Mouse (Mus musculus): ENCODE data around the gene Ncapd3.

Ncapd3 gene

DNA sequence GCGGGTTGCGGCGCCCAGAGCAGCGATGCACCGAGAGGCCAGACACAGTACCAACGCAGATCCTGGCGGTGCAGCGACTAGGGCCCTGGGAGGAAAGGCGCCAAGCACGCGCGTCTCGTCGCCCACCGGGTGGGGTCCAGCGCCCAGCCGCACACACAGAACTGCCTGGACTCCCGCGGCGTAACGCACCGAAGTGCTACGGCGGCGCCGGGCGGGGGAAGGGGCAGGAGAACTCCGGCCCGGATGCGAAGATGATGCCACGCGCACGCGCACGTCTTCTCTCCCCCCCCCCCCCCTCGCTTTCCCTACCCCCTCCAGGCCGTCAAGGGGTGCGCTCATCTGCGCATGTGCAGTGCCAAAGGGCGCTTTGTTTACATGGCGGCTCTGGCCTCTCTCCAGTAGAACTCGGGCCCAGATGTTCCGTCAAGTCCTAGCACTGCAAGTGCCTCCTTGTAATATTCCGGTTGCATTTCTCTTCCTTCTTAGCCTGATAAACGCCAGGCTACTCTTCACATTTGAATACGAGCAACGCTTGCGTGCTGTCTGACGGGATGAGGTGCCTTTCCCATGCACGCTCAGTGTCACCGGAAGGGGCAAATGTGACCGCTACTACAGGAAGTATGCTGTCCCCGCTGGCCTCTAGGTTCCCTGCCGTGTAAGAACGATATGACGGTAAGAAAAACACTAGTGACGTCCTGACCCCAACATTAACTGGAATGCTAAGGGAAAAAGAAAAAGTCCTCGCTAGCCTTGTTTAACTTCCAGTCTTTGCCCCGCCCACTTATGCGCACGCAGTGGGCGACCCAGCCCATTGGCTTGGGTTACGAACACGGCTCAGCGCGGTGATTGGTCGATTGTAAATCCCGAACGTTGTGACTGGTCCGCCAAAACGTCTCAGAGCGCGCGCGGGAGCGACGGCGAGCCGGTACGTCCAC, at the start of gene Ncapd3, which contains the start of gene Vps26b:
Gene Ncapd3, plus strand, starts transcription at position 348 of the 935 bp plus-strand sequence.
Gene Vps26b, minus strand, starts transcription at position 238 of the 935 bp plus-strand sequence.
- DNase-seq: peak; percentile 98

DNA sequence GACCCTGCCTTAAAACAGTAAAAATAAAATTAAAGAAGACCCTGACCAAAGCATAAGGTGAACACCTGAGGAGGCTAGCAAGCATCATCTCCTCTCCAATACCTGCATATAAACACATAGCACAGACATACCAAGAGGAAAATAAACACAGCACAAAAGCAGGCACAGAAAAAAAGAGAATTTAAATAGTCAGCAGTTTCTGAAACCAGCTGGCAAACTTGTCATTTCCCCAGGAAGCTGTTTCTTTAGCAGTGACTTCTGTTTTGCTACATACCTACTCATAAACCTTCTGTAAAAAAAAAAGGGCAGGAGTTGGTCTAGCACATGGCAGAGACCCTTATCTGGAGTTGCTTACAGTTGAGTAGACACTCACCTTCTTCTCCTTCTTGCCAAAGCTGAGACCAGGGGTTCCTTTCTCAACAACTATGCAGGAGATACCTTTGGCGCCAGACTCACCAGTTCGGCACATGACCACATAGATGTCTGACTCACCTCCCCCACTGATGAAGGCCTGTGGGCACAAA, 44.8 kb upstream of the Ncapd3 start:
- DNase-seq: no peak

DNA sequence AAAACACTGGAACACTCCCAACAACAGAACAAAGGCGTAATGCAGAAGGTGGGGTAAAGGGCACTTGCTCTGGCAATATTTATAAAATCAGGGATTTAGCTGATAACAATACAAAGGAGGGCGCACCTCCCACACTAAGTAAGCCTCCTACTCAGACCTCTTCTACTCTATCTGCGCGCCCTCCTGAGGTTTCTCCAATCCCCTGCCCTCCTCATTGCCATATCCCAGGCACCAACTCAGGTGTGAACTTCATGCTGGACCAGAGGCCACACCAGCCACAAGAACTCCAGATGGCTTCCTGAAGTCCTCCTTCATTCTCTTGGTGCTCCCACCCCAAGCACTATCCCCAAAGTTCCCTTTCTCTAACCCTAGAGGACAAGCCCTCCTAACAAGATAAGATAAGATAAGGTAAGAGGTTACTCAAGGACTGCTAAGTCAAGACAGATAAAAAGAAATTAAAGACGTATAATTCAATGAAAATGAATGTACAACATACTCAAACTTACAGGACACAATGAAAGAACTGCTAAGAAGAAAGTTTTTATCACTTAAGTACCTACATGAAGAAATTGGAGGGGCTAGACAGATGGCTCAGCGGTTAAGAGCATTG, 44.2 kb upstream of the Ncapd3 start:
- no peak for DNase-seq

DNA sequence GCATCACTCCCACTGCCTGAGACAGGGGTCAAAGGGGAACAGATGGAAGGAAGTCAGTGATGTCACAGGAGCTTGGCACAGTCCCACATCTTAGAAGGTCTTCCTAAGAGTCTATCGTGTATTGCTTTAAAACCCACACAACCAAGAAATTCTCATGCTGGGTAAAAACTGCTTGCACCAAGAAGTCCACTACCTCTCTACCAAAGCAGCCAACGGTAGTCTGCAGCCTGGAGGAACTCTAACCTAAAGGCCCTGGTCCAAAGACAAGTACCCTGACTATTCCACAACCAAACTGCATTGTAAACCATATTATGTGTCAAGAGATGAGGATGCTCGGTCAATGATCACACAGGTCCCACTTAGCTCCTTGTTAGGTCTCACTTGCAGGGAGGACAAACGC, 39.8 kb upstream of the Ncapd3 start:
- no peak for DNase-seq

DNA sequence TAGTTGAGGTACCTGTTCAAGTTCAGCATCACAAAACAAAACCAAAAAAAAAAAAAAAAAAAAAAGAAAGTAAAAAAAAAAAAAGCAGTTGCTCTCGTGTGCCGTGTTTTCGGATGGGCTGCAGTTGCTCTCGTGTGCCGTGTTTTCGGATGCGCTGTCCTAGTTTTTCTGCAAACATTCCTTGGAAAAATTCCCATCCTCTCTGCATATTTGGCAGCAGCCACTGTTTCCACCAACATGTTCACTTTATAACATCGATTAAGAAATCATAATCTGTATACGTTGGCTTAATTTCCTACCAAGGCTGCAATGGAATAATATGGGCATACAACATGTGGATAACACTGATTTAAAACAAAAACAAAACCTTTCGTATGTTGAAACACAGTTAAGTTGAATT, 36.9 kb upstream of the Ncapd3 start:
- no peak for DNase-seq

DNA sequence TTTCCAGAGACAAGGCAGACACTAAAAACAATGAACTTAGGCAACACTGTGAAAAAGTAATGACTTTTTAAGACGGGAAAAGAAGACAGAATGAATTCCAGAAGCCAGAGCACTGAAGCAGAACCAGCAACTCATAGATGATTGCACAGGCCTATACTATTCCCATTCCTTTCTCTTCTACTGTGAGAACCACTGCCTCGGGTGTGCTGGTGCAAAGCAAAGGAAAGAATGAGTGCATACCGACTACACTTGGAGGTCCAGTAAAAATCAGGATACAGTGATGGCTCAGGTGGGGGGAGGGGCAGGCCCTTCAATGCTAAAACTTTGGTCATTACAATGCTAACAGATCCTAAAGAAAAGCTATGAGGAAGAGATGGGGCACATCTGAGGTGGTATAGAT, 36.1 kb upstream of the Ncapd3 start:
- no peak for DNase-seq

DNA sequence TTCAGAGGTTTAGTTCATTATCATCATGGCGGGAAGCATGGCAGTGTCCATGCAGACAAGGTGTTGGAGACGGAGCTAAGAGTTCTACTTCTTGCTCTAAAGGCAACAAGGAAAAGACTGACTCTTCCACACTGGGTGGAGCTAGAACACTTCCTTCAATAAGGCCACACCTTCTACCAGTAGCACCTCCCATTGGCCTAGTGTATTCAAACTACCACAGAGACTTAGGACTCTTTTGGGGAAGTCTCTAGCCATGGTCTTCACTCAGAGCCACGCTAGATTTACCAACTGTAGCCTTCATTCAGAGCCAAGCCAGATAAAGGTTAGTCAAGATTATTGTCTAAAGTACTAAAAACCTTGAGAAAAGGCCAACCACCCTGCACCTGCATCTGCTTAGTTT, 32.9 kb upstream of the Ncapd3 start:
- DNase-seq: no peak

DNA sequence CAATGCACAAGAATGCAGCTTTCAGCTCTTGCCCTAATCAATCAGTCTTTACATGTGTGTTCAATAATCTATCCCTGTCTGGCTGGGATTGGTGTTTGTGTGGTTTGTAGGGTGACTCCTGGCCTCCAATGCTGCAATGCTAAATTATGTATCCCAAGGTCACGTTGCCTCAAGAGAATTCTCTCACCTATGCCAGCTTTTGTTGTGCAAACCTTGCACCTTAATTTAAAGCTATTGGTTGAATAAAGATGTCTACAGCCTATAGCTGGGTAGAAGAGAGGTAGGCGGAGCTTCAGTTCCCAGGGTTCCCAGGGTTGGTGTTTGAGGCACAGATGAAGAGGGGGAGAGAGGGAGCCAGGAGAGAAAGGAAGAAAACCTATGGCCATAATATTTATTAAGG, 32.5 kb upstream of the Ncapd3 start:
- DNase-seq: no peak

DNA sequence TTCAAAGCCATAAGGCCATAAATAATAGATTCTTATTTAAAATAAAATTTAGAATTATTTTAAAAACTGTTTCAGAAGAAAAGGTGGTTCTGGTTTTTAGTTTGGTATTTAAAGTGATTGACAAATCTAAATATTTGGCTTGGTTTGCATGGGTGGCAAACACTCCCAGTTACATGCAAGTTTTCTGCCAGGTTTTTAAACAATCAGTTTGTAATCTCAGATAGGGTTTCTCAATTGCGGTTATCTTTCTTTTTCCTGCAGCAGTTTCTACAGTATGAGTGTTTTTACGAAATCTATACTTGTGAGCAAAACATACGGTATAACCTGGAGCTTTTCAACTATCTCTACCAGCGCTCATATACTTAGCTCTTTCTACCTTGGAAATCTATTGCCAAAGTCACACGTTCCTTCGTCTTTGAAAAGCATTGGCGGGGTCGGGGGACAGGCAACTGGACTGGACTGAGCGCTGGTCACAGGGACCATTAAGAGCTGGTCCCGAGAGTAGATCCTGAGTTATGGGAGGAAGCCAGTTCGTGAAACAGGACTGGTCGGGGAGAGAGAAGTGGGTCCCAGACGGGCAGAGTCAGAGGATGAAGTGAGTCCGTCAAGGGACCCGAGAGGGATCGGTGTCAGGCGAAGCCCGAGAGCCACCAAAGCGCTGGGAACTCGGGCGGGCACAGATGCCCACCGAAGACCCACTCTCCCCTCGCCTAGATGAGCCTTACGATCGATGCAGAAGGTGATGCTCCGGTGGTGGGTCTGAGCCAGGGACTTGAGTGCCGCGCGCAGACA, 31.1 kb upstream of the Ncapd3 start:
- DNase-seq: no peak

DNA sequence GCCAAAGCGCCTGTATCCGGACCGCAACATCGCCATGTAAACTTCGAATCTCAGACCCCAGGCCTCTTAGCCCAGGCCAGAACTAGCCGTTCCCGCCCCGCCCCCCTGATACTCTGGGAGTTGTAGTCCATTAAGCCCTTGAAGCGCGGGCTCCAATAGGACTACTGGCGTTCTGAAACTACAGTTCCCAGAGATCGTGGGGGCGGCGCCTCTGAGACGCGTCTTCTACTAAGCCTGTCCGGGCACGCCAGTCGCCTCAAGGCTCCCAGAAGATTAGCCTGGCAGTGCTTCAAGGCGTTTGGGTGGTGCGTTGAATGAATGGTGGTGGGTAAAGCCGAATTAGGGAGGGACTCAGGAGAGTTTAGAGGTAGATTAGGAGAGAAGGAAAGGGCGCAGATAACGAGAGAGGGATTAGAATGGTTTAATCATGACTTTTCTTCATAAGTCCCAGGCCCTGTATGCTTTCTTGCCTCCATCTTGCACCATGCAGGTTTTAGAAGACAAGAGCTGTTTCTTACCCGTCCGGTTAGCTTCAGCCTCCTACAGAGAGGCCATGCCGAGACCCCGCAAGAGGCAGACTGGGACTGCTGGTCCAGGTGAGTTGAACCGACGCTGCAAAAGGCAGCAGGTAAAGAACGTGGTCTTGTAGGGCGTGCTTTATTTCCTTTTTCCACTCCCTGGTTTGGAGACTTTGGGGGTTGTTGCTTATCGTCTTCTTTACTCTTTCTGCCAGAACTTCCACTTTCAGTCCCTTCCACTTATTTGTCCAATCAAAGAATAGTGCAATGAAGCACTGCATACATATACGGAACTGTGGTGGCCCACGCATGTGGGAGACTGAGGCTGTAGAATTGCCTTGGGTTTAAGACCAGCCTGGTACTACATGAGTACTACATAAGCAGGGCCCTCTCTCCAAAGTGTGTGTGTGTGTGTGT, 30.2 kb upstream of the Ncapd3 start, which contains the start of the genes Acad8 and Thyn1:
Gene Acad8, minus strand, starts transcription at position 106 of the 935 bp plus-strand sequence.
Gene Thyn1, plus strand, starts transcription at position 250 of the 935 bp plus-strand sequence.
- peak; percentile 97 for DNase-seq

DNA sequence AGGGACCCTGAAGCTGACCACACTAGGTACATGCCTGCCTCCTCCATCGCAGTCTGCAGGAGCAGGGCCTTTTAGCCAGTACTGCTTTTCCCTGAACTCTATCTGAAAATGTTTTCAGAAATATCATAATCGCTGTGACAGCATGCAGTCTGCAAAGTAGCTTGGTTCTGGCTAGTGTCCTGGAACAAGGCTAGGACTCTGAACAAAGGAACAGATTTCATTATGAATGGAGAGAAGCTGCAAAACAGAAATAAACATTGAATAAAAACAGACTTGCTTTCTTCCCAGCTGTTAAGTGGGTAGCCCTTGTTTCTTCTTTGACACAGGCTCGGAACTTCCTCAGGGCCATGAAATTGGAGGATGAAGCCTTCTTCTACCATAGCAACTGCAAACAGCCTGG, 24.7 kb upstream of the Ncapd3 start:
- no peak for DNase-seq

DNA sequence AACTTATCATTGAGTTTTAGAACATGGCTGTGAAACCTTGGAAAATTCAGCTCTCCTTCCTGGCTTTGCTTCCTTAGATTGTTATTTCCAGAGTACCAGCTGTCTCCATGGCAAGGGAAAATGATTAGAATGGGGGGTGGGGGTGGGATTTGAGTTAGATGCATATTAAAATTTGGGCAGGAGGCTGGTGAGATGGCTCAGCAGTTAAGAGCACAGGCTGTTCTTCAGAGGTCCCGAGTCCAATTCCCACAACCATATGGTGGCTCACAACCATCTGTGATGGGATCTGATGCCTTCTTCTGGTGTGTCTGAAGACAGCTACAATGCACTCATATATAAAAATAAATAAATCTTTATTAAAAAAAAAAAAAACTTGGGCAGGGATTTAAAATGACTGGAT, 24.0 kb upstream of the Ncapd3 start:
- no peak for DNase-seq

DNA sequence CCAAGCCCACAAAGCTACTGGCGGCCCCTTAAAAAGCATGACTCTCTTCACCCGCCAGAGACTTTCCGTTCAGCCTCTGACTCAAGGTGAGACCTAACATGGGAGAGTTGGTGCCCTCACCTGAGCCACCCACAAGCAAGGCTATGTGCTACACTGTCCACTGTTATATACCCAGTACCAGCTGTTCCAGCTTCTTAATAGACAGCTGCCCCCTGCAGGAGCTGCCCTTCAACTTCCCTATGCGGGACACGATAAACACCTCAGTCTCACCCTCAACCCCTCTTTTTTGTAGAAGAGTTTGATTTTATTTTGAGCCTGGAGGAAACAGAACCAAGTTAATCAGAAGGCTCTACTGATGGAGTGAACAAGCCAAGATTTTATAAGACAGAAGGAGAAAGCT, 23.1 kb upstream of the Ncapd3 start:
- DNase-seq: no peak

DNA sequence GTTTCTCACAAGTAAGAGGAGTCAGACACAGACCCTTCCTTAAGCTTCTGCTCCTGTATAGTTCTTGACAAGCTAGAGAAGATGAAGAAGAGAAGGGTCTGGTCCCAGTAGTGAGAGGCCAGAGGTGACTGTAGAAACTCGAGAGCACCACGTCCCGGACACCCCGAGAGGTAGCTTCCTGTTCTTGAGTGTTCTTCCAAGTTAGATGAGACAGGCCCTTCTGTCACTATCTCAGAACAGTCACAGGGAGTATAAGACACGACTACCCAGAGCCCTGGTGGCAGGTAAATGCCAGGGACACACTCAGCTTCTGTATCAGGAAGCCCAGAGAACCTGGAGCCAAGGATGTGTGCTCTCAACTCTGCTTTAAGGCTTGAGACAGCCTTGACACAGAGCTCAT, 20.7 kb upstream of the Ncapd3 start:
- DNase-seq: no peak

DNA sequence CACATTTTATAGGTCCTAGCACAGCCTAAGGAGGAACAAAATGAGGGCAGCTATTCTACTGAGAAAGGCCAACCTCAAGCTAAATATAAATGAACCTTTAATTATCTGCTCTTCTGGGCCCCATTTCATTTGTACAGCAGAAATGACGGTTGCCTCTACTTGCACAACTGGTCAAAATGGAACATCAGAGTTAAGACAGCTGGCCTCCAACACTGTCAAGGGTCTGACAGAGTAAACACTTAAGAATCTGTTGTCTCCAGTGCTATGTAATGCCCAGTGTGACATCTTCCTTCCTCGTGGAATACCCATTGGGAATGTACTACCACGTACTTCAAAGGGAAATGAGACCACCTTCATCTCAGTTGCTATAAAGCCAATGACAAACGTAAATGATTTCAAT, 18.4 kb upstream of the Ncapd3 start:
- DNase-seq: no peak

DNA sequence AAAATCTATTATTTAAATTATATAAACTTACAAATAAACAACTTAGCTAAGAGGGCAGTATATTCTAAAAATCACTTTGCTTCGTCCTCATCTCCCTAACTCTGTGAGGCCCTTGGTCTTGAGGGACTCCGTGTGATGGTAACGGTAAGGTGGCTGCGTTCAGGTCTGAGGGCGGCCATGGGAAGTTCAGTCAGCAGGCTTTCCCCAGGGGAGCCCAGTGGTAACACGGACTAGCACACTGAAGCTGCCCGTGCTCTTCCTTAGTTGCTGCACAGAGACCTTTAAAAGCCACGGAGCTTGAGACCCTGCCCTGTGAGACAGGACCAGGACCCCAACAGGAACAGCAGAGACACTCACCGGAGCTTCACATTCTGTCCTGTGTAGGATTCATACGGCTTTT, 11.0 kb upstream of the Ncapd3 start:
- DNase-seq: no peak

DNA sequence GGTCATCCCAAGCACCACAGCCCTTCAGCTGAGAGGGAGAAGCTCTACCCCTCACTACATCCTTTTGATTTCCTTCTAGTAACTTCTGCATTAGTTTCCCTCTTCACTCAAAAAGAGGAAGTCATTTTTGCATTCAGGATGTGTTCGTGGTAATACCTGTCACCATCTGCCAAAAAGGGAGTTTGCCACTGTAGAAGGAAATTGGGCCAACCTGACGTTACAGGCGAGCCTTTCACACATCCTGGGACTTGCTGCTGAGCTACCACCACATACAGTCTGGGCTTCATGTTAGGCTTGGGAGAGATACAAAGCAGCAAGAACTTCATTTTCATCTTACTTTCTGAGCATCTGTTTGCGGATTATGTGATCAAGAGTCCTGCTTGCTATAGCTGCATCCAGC, 6.3 kb upstream of the Ncapd3 start:
- no peak for DNase-seq

DNA sequence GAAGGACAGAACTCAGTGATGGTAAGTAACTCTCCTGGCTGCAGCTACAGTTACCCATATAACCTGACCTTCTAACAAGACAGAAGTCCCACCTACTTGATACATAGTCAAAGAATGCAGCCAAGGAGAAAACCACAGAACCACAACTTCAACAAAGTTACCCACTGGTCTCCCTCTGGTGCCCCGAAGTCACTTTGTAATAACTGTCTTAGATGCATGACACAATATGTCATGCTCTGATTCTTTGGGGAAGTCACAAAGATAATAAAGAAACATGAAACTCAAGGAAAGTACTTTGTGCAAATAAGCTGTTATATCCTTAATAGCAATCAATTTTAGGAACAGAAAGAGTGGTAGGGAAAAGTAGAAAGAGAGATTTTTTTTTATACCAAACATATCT, 3.3 kb upstream of the Ncapd3 start:
- DNase-seq: no peak

DNA sequence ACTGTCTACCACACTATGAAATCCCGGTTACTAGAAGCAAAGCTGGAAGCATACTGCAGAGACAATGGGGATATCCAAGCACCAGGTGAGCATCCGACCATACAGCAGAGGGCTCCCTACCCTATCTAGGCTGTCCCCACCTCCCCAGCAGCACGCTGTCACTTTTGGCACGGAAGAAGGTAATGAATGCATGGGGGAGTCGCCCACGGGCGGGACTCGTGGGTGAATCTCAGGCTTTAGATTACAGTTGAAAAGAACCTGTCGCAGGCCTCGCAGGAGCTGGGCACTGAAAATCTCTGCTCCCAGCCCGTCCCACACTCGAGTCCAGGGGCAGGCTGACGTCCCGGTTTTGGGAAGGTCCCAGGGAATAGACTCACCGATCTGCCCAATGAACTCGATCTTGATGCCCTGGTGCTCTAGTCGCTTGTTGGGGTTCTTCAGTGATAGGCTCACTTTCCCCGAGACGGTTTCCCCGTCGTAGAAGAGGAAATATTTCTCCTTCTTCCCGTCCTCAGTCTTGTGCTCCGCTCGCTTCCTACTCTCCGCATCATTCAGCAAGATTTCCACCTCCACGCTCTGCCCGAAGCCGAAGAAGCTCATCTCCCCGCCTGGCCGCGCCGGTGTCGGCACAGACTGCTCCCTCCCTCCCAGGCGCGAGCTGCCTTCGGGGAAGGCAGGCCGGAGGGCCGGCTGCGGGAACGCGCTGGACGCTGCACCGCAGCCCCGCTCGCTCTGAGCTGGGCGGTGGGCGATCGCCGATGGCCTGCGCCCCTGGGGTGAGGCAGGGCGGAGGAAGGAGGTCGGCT, 750 bp upstream of the Ncapd3 start:
- DNase-seq: peak; percentile 61

DNA sequence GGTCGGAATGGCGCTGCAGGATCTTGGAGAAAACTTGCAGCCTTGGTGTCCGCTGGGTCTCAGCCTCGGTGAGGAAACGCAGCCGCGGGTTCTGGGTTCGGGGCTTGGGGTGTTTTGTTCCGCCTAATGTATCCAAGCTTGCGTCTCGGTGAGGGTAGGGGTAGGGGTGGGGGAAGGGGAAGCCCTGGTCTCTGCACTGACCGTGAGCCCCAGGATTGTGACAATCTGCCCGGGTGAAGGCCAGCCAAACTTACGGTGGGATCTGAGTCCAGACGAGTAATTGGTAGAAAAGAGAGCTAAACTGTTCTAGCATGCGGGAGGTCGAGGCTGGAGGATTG, 757 bp downstream of the Ncapd3 start:
- no peak for DNase-seq

DNA sequence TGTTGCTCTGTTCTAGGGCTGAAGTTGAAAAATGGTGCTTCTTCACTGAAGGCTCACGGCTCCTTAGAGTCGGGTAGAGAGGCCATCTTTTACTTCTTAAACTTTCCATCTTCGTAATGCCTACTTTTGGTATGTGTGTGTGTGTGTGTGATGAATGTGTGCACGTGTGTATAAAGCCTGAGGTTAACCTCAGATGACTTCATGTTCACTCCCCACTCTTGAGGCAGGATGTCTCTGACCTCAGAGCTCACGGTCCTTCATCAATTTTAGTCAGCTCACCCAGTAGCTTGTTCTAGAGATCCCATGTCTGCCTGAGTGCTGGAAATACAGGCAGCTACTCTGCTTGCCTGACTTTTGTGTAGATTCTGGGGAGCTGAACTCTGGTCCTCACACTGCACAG, 13.9 kb downstream of the Ncapd3 start:
- no peak for DNase-seq
